Mouse (Mus musculus) kidney, adult 9 months (tissue): Measurements from ENCODE around the gene Serpina10.
"Not testable (repeated sequence)": the region's sequence is repeated elsewhere in the genome, so short reads cannot be mapped to it uniquely, and the experiment has no call there.

Experiments
- DNase-seq: peaks from one replicate; pipeline ENCODE4 v3.0.0; 2022

Serpina10 gene

DNA sequence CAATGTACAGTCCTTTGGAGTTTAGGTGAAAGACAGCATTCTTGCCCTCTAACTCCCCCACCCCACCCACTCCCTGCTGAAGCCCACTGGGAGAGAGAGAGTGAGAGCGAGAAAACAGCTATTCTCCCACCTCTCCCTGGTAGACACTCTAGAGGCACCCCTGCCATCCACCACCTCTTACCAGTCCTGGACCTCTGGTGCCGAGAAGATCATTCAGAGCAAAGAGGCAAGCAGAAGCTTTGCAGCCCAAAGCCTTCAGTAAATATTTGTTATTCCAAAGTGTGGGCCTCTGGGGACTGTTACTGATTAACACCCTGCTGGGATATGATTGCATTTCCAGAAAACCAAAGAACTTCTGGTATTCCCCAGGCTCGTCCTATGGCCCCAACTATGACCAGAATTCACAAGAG is at the start of gene Serpina10:
TSS of gene Serpina10 (minus strand) at position 242 of the 410 bp plus-strand sequence.
- peak; percentile 5 for DNase-seq

DNA sequence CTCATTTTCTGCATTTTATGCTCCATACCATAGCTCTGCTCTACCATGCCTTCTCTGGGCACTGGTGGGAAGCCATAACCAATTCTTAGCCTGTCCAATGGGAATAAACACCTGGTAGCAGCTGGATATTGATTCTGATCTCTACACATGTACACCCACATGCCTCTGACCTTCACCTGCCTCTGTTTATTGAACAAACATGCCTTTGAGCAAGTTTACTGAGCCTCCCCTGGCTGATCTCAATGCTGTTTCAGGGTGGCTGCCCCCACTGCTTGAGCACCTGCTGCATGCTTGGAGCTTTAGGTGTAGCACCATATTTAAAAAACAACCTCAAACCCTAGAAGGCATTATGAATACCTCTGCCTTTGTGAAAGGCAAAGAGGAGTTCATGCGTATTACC is 48.6 kb upstream of the Serpina10 start:
- not testable (repeated sequence) for DNase-seq

DNA sequence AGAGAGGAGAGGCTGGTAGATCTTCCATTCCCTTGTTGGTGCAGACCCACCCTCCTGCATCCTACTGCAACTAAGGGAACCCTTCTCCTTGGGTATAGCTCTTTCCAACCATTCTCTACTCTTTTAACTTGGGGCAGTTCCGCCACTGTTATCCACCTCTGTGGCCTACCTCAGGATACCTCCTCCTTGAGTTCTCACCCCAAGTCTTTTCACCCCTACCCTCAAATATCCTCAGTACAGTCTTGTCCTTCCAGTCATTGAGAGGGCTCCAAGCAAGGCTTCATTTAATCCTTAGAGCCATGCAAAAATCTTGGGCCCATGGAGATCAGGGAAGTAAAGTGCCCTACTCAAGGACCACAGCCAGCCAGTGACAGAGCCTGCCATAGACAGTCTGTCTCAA is 44.8 kb upstream of the Serpina10 start, which contains the start of gene Serpina16:
TSS of gene Serpina16 (minus strand) at position 101 of the 400 bp plus-strand sequence.
- DNase-seq = no peak

DNA sequence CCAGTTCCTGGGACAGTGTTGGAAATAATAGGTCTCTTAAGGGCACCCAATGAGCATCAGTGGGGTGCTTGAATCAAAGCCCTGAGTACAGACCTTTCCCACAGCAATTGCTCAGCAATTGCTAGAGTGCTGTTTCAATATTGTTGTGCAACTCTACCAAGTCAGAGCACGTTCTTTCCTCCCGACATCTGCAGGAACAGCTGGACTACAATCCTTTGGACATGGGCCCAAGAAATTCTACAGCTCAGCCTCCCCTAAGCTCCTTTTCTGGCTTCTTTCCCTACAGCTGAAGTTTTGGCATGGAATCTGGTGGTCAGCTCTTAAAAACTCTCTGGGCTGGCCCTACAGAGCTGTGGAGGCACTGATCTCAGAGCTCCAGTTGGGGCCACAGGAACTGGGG is 41.9 kb upstream of the Serpina10 start:
- DNase-seq = no peak

DNA sequence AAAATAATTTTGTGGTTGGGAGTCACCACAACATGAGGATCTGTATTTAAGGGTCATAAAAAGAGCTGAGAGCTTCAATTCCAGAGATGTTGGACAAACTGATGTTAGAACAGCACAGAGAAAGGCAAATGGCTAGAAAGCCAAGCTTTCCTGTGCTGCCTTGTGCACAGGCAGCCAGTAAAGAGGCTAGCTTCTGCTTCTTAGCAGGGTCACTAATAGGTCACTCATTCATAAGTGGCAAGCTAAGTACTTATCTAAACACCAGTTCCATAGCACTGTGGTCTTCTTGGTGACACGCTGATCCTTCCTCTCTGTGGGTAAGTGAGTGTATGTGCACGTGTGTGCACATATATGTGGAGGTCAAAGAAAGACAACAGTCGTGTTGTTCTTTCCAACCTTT is 40.2 kb upstream of the Serpina10 start:
- DNase-seq = no peak

DNA sequence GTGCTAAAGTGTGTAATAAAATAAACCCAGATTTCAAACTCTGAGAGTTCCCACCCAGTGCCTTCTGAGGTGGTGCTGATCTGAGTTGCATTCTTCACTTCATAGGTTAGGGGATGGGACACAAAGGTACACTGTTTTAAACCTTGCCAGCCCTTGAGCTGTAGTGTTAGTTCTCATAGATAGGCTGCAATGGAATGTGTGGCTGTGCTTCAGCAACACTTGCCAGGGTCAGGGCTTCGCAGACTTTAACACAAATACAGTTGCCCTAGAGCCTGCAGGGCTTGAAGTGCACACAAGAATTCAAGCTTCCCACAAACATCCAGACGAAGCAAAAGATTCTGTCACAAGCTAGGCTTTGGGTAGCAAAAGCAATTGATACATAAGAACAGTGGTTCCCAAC is 39.7 kb upstream of the Serpina10 start:
- DNase-seq = no peak

DNA sequence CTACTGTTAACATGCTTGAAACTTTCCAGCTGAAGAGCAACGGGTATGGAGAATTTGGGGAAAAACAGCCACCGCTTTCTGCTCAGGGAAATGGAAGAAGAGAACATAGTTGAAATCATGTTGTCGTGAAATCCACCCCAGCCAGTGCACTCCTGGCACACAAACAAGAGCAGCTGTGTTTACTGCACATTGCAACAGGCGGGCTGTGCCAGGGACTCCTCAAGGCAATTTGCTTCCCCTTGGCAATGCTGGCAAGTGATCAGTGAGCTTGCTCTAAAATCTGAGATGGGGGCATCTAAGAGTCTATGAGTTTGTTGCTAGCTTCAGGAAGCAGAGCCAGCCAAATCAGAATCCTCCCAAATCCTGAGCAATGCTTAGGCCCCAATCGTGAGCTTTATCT is 39.1 kb upstream of the Serpina10 start:
- DNase-seq = no peak

DNA sequence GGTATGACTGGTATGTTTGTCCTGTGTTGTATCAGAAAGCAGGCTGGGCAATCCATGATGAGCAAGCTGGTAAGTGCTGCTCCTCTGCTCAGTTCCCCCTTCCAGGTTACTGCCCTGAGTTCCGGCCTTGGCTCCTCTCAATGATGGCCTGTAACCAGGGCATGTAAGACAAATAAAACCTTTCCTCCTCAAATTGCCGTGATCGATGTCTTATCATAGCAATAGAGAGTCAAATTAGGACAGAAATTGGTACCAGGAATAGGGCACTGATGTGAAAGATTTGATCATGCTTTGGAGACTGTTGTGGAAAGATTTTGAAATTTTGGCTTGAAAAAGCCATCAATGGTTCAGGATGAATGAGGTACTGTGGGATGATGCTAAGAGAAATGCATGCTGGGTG is 34.0 kb upstream of the Serpina10 start:
- DNase-seq = no peak

DNA sequence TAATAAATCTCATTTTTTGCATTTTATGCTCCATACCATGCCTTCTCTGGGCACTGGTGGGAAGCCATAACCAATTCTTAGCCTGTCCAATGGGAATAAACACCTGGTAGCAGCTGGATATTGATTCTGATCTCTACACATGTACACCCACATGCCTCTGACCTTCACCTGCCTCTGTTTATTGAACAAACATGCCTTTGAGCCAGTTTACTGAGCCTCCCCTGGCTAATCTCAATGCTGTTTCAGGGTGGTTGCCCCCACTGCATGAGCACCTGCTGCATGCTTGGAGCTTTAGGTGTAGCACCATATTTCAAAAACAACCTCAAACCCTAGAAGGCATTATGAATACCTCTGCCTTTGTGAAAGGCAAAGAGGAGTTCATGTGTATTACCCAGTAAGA is 30.8 kb upstream of the Serpina10 start:
- not testable (repeated sequence) for DNase-seq

DNA sequence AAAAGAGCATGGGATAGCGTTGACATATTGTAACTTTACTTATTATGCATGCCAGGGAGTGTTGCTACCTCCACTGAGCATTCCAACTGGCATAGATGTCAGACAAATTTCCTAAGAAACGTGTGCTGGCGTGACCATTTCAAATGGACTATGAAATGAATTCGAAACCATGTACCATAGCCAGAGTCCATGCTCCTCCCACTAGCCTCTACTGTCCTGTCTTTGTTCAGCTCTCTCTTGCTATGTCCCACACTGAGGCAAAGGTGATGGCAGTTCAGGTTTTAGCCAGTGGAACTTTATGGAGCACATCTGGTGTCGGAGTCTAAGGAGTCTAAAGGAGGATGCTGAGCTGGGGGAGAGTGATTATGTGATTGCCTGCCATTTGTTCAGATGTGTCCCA is 28.8 kb upstream of the Serpina10 start:
- DNase-seq = no peak

DNA sequence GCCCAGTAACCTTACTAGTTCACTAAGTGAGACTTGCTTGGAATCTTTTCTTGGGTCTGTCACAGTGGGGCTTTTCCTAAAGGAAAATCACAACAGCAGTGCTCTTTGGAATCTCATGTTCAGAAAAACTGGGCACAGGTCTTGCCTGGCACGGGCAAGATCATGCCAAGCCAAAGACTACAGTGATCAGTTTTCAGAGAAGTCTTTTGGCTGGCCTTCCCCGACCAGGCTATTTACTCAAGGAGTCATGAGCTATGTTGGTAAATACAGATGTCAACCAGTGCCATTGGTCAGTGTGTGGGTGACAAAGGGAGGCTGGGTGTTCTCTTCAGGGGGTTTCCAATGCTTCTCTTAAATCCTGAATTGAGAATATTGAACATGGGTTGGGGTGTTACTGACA is 27.9 kb upstream of the Serpina10 start:
- no peak for DNase-seq

DNA sequence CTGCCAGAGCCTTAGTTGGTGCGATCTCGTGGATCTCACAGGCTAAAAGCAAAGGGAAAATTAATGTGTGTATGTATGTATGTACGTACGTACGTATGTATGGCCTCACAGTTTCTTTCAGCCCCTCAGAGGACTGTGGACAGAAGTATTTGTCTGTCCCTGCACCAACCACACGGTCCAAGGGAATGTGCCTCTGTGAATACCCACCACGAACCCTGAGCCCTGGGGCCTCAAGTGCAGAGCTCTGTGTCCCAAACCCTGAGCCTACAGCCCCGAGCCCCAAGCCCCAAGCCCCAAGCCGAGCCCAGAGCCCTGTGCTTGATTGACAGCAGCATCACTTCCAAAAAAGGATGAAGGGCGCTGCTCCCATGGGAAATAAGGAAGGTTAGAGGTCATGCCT is 26.7 kb upstream of the Serpina10 start:
- DNase-seq = no peak

DNA sequence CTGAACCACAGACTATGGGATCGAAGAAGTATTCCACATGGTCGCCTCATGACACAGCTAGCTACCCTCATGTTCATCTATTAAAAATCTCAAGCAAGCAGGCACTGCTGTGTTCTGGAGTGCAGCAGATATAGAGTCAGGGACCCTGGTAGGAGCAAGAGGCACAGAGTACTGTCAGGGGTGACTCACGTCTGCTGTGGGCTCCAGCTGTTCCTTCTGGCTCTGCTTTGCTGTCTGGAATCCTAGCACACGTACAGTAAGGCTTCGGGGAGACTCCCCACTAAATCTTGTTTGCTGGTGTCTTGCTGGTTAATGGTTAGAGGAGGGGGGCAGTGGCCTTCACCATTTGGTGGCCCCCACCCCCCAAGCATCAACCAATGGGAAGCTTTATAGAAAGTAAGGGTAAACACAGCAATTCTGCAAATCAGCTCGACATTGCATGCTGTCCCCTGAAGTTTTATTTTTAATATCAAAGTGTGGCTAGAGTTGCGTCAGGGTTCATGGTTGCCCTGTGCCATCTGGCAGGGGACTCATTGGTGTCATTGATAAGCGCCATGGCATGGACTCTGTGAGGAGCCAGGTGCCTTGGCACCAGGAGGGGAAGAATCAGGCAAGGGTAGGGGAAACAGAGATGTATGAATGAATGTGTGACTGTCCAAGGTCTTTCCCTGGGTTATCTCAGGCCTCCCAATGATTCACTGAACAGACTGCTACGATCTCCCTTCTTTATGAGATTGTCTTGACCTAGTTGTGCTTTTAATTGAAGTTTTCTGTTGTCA is 25.8 kb upstream of the Serpina10 start, which contains the start of gene Serpina6:
TSS of gene Serpina6 (minus strand) at position 365 of the 779 bp plus-strand sequence.
- no peak for DNase-seq

DNA sequence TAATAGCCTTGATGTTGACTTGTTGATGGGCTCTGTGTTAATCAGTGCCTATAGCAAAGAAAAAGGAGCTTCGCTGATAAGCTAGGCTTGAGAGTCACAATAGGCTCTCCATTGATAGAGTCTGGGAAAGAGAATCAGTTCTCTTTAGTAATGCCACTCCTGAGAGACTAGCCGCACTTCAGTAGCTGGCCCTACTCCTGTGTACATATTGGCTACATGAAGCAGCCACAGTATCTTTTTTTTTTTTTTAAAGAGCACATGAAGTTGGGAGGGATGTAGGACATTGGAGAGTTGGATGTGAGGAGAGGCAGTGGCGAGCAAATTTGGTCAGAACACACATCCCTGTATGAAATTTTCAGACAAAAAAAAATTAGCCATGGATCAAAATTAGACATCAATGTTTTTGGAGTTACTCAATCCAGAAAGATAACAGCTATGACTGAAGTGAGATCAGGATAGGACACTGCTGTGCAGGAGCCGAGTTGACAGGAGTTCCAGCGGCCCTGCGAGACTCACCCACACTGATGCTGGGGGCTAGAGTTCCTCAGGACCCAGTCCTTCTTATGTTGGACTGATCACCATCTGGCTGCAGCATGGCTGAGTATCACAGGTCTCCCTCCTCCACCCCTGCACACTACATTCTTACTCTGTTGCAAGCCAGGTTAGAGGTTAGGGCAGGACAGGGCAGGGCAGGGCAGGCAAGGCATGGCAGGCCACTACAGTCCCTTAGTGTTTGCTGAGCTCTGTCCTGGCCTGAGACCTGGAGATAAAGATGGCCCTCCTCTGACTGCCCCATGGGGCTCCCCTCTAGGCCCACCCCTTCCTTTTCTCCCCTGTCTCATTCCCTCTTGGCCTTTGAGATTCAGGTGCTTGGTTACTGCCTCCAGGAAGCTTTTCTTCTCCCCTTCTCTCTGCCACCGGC is 24.1 kb upstream of the Serpina10 start:
- no peak for DNase-seq

DNA sequence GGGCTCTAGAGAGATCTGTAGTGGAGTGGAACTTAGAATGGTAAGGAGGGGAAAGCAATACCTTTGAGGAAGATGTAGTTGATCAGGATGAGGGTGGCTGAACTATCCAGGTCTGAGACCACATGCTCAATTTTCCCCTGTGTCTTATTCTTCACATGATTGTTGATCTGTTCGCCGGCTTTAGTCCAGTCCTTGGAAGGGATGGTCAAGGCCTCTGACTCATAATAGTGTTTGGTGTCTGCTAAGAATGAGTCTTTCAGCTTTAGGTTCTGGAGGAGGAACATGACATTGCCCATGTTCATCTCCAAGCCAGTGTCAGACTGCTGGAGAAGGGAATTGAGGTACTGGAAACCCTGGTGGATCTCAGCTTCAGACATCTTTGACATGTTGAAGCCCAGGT is 22.6 kb upstream of the Serpina10 start:
- DNase-seq = no peak

DNA sequence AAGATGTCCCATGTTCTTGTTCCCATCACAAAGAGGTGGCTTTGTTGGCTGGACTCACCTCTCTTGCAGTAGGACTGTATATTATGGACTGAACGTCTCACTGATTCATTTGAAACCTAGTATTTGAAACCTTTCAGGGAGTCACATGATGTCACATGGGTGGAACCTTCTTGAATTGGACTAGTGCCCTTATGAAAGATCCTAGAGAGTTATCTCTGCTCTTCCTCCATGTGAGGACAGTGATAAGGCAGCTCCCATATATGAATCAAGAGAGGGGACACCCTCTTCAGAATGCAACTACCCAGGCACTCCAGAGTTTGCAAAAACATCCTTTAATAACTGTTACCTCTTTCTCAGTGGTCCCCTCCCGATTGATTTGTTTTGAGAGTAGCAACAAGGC is 15.1 kb upstream of the Serpina10 start:
- no peak for DNase-seq

DNA sequence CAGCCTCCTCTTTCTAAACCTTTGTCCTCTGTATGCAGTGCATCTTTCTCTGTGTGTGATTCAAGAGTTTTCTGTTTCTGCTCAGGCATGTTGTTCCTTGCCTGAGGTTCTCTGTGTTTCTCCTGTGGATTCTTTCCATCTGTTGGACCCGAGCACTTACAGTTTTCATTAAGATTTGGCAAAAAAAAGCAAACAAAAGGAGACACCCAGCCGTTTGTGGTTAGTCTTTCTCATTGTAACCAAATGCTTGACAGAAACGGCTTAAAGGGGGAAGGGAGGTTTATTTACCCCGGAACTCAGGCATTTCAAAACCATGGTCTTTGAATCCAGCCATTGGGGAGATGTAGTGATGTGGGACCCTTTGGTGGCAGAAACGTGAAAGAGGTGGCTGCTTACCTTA is 13.4 kb upstream of the Serpina10 start:
- no peak for DNase-seq

DNA sequence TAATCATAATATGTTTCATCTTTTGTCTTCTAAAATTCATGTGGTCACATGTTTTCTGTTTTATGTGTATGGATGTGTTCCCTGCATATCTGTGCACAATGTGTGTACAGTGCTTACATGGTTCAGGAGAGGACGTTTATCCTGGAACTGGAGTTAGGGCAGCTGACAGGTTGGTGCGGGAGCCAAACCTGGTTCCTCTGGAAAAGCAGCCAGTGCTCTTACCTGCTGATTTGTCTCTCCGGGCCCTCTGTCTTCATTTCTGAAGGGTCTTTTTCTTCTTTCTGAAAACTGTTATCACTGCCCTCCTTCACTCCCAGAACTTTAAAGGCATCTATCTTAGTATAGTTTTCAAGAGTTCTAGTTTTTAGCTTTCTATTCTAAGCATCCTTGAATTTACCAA is 12.6 kb upstream of the Serpina10 start:
- DNase-seq = no peak

DNA sequence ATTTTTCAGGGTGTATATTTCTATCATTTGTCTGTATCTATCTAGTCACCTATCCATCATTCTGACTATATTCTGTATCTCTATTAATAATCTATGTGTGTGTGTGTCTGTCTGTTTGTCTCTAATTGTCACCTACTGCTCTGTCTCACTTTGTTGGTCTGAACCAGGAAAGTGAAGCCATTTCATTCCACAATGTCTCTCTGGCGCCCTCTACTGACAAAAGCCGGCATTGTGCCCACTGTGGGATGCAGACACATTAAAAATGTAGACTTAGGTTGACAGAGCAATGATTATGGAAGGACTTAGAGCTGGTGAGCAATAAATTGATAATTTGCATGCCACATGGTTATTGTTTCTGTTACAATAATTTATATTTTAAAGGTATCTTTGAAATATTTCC is 12.1 kb upstream of the Serpina10 start:
- DNase-seq = peak; percentile 86

DNA sequence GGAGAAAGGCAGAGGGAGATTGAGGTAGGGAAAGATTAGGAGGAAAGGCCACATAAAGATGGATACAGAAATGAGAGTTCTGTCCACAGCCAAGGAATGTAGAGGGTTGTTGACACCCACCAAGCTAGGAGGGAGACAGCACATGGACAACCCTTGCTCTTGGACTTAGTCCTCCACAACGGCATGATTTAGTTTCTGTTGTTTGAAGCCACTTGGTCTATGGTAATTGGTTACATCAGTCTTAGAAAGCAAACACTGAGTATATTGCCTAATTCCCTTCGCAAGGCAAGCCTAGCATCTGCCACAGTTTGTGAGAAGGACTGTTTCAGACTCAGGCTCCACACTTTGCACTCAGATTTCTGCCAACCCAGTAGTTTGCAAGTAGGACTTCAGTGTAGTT is 4.6 kb upstream of the Serpina10 start:
- no peak for DNase-seq

DNA sequence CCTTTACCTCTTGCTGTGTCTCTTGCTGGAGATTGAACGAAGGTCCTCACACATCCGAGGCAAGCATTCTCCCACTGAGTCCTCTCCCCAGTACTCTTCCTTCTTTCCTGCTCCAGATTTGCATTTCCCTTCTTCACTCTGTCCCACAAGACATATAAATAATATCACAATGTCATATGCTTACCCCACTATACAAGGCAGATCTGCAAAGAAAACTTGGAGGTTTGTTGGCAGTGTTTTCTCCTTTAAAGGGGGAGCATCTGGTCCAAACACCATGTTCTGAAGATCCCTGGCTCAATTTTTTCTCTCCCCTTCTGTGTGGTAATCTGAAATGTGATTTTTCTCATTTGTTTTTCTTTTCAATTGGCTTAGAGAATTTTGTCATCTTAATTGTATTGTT is 3.2 kb upstream of the Serpina10 start:
- DNase-seq = no peak

DNA sequence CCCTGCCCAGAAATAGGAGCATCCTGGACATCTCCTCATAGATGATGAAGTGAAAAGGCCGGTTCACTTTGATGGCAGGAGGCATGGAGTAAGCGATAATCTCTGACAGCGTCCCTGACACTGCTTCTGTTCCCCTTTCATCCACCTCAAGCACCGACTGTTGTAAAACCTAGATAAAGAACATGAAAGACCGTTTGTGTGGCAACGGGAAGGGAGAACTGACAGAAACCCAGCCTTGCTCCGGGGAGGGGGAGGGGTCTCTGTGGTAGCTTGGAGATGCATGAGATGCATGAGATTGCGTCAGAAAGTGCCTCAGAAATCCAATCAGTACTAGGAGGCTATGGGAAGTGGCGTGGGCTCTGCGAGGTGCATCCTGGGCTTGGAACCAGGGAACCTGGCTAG is 14.4 kb downstream of the Serpina10 start:
- no peak for DNase-seq

DNA sequence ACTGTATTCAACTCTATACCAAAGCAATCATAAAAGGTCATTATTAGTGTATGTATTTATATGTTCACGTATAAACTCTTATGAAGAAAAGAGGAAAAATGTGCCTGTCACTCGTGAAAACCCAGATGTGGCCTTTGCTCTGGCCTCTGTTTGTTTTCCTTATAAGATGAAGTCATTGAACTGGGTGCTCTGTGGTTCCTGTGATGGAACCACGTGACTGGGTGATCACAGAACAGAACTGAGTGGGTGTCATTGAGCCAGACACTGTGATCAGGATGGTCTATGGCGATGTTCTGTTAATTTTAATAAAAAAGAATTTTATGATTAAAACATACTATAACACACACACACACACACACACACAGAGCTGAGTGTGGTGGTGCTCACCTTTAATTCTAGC is 15.5 kb downstream of the Serpina10 start:
- DNase-seq = no peak

DNA sequence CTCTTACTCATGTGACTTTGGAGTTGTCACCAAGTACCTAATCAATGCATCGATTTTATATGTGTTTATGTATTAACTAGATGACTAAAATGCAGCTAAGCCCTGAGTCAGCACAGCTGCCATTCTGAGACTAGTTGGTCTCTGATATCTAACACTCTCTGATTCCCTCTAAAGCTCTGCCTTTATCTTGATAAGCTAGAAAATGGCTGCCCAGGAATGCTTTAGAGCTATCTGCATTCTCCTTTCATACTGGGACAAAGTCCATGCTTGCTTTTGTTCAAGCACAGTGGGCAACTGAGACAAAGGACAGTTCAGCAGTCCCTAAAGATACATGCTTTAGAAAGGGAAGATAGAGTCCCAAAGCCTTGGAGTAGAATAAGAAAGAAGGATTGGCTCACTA is 16.1 kb downstream of the Serpina10 start:
- DNase-seq = no peak
